Mouse (Mus musculus) liver, embryonic 11.5 days (tissue): ENCODE measurements around the gene Slc8a3. TPM values are rescaled to one million over a fixed set of nuclear protein-coding genes. Genes with fewer than 3 reads are reported as not detected.

Source experiments
- ATAC-seq: fragments of 200-750 bp; cut with Nextera tagmentation; replicated peaks from 2 replicates; pipeline ENCODE4 v1.8.0; 2017; ENCODE audit warnings: moderate number of reproducible peaks, mild to moderate bottlenecking, moderate TSS enrichment, moderate library complexity; ENCODE audit not compliant: low FRiP score
- DNase-seq: peaks from one replicate; pipeline ENCODE4 v3.0.0-alpha.2; 2017; ENCODE audit warnings: low spot score
- H3K27ac ChIP-seq: fragments of 300-500 bp; sonication (generic); 2 replicates; pipeline ENCODE4 v1.5.1; 2014; ENCODE audit warnings: mild to moderate bottlenecking, low read depth, low read length, control low read depth
- H3K27me3 ChIP-seq: fragments of 300-500 bp; sonication (generic); replicated peaks from 2 replicates; pipeline ENCODE4 v1.6.1; 2014; ENCODE audit warnings: low read length, mixed read lengths; ENCODE audit not compliant: control insufficient read depth, insufficient read depth
- H3K36me3 ChIP-seq: fragments of 300-500 bp; sonication (generic); 2 replicates; pipeline ENCODE4 v1.6.1; 2014; ENCODE audit warnings: mild to moderate bottlenecking, low read length, moderate library complexity, mixed read lengths; ENCODE audit not compliant: control insufficient read depth, insufficient read depth
- H3K4me1 ChIP-seq: fragments of 300-500 bp; sonication (generic); replicated peaks from 2 replicates; pipeline ENCODE4 v1.6.1; 2014; ENCODE audit warnings: low read length, mixed read lengths; ENCODE audit not compliant: control insufficient read depth, insufficient read depth
- H3K4me2 ChIP-seq: fragments of 300-500 bp; sonication (generic); 2 replicates; pipeline ENCODE4 v1.6.1; 2014; ENCODE audit warnings: mild to moderate bottlenecking, control low read depth, moderate library complexity
- H3K4me3 ChIP-seq: fragments of 300-500 bp; sonication (generic); 2 replicates; pipeline ENCODE4 v1.5.1; 2014; ENCODE audit warnings: low read depth, low read length, control low read depth
- H3K9ac ChIP-seq: fragments of 300-500 bp; sonication (generic); 2 replicates; pipeline ENCODE4 v1.6.1; 2014; ENCODE audit warnings: low read depth, low read length, control low read depth
- H3K9me3 ChIP-seq: fragments of 300-500 bp; sonication (generic); 2 replicates; pipeline ENCODE4 v1.6.1; 2016; ENCODE audit warnings: low read length, inconsistent platforms, mixed read lengths; ENCODE audit not compliant: control insufficient read depth
- WGBS: fragments of 180-500 bp; shearing (Covaris S2); extraction: QIAGEN DNeasy Blood & Tissue Kit; methylation state at CpG from one replicate; pipeline ENCODE4 v1.1.7; 2014; 5-methylcytosine and 5-hydroxymethylcytosine counted together
- microRNA-seq: library from miRNA; unstranded; fragments of <30 nt; microRNA quantifications from one replicate; pipeline ENCODE4, GENCODE M21; 2017; ENCODE audit warnings: borderline number of aligned reads
- polyA plus RNA-seq: library from polyadenylated mRNA; unstranded; fragments of >200 nt; fragmentation: Nextera tagmentation; extraction: Ambion mirVana; gene quantifications from 2 replicates; pipeline ENCODE4 v1.2.1, GENCODE M21; 2014

Gene Slc8a3
- polyA plus RNA-seq, 1 experiment from 2014 or later = 0.30 TPM

DNA sequence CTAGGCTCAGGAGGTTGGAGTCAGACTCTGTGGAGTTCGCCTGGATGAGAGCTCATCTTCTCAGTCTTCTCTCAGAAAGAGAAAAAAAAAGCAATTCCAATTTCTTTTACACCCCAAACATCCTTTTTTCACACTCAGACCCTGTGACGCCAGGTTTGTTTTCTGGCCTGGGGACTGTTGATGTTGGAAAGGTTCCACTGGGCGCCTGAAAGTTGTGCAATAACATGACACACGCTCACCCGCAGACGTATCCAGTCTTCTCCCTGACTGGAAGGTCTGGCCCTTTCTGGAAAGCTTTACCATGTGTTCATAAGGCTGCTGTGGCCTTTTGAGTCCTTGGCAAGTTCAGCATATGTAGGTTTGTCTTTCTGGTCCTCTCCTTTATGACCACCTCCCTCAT, 177.3 kb downstream of the Slc8a3 start:
- no peaks in the 10 kb centered on the region for H3K36me3 ChIP-seq
- no peak overlapping the region for H3K27ac ChIP-seq
- no peaks in the 10 kb centered on the region for H3K27me3 ChIP-seq
- no peak overlapping the region for H3K9ac ChIP-seq
- ATAC-seq (no peak), DNase-seq (no peak)
- H3K9me3 ChIP-seq = no peaks in the 10 kb centered on the region
- H3K4me1 ChIP-seq = no peaks in the 10 kb centered on the region
- no peak overlapping the region for H3K4me3 ChIP-seq
- 79% methylated on average over 6 of the region's 6 CpGs for WGBS
- no peak overlapping the region for H3K4me2 ChIP-seq

DNA sequence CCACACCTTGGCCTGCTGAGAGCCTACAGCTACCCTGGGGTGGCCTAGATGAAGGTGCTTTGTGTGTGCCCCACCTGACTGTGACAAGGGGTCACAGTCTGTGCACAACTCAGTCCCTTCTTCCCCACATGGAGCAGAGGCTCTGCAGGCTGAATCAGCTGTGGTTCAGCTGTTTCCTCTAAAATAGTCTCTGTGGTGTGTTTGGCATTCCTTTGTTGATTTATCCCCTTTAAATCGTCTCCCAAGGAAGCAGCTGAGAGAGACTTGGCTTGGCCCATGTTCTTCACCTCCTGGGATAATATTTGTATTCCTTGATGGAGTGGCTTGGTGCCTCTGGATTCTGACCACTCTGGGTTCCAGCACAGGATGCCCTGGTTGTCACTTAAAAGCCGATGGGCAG, 180.9 kb downstream of the Slc8a3 start:
- Histone ChIP-seq H3K36me3 (no peaks in the 10 kb centered on the region), H3K27me3 (no peaks in the 10 kb centered on the region), H3K9me3 (no peaks in the 10 kb centered on the region), H3K9ac (no peak overlapping the region), H3K27ac (no peak overlapping the region), H3K4me2 (no peak overlapping the region), H3K4me1 (no peaks in the 10 kb centered on the region), H3K4me3 (no peak overlapping the region)
- ATAC-seq = no peak
- no peak for DNase-seq
- WGBS = 55% methylated on average over 2 of the region's 2 CpGs

DNA sequence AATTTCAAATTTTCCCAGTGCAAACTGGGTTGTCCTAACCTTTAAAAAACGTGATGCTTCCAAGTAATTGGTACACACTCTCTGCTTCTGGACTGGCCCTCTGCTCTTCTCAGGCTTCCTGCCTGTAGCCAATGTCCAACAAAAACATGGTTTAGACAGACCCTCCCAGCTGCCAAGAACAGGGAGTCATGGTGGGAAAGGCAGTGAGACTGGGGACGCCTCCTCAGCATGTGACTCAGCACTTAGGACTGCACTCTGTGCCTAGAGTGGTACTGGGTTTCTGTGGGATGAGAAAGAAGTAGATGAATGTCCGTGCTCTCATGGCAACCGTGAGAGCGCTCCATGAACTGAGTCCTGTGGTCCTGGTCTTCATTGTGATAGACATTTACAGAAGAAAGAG, 182.1 kb downstream of the Slc8a3 start:
- Histone ChIP-seq H3K36me3 (no peaks in the 10 kb centered on the region), H3K4me2 (no peak overlapping the region), H3K4me3 (no peak overlapping the region), H3K4me1 (no peaks in the 10 kb centered on the region), H3K27ac (no peak overlapping the region), H3K27me3 (no peaks in the 10 kb centered on the region), H3K9ac (no peak overlapping the region), H3K9me3 (no peaks in the 10 kb centered on the region)
- DNase-seq (no peak), ATAC-seq (no peak)
- 75% methylated on average over 5 of the region's 5 CpGs for WGBS

DNA sequence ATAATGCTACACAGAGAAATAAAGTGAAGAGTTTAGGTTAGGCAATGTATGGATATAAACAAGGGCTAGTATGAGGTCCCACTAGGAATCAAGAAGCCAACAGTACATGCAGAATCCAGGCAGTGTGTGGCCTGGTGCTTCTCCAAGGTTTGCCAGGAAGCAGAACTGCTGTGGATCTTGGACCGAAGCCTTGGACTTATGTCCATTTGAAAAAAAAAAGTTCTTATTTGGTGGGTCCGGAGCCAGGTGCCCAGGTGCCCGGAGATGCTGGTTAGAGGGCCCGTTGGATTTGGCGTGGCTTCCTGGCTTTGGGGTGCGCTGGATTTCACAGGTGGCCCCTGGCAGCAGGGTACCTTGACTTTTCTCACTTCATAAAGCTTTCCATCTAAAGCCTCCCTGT, 185.0 kb downstream of the Slc8a3 start:
- H3K4me2 ChIP-seq = no peak overlapping the region
- WGBS = 83% methylated on average over 6 of the region's 6 CpGs
- H3K4me1 ChIP-seq = no peaks in the 10 kb centered on the region
- no peaks in the 10 kb centered on the region for H3K27me3 ChIP-seq
- no peaks in the 10 kb centered on the region for H3K36me3 ChIP-seq
- H3K9me3 ChIP-seq = no peaks in the 10 kb centered on the region
- ATAC-seq (no peak), DNase-seq (no peak)
- no peak overlapping the region for H3K9ac ChIP-seq
- H3K4me3 ChIP-seq = no peak overlapping the region
- H3K27ac ChIP-seq = no peak overlapping the region

Small RNAs within 50 kb of the gene (microRNA-seq; reads per million reads assigned to microRNA genes)
- gene Mir3067 = 2.5 reads per million

Other genes starting within 250 kb of the Slc8a3 start
- 0.34 and 0.42 TPM in 2 replicates for gene Gm4787, start 46.3 kb upstream of the Slc8a3 start, polyA plus RNA-seq
- gene Adam4, start 88.8 kb upstream of the Slc8a3 start, polyA plus RNA-seq = 0.42 and 0.82 TPM in 2 replicates
- gene Cox16, start 151.9 kb upstream of the Slc8a3 start, polyA plus RNA-seq = 127 and 135 TPM in 2 replicates
- gene Gm20498, start 199.7 kb upstream of the Slc8a3 start, polyA plus RNA-seq = 25.8 and 31.6 TPM in 2 replicates
- gene Synj2bp, start 199.7 kb upstream of the Slc8a3 start, polyA plus RNA-seq = 33.8 and 33.9 TPM in 2 replicates
- 0.10 and 0.12 TPM in 2 replicates for gene Adam21, start 235.3 kb upstream of the Slc8a3 start, polyA plus RNA-seq